Mouse (Mus musculus): ENCODE results near the gene Mylk2.

- TF ChIP-seq CTCF (IDR thresholded peaks at IDR 0.05; ENCODE audit: control insufficient read depth, insufficient read depth, low read length) = no peak
- TF ChIP-seq POLR2A (IDR thresholded peaks at IDR 0.05; ENCODE audit: borderline replicate concordance, control insufficient read depth, low read depth, low read length) = no peak
Observed at GRCm38 (mm10) chr2:152928219-152928987, 17.3 kb downstream of the Mylk2 start.
